Comparison of ENCODE assay signal across 15 mouse cellular contexts in the genomic region with DNA sequence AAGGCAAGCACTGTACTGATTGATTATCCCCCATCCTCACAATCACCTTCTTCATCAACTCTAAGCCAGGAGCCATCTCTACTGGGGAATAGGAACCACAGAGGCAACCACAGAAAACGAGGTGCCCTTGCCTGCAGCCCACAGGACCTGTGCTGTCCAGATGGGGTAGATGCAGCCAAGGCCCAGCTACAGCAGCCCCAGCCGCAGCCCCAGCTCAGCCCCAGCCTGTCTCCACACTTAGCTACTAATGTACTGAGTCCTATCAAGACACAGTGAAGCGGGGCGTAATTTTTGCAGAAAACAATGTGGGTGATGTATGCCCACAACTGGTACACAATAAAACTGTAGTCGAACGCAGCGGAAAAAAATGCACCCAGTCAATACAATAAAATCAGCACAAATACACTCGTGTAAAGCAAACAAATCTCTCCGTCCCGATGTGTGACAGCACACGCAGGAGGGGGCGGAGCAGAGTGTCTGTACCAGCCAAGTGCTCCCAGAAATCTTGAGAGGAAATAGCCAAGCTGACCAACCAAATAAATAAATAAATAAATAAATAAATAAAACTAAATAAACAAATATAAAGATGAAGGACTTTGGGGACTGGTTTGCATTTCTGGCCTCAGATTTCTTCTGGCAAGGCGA. TPM values are rescaled to one million over a fixed set of nuclear protein-coding genes. Genes with fewer than 3 reads are reported as not detected.
A peak's percentile ranks its signal among the peaks of the same experiment; 100 is the strongest.
DNase-seq lines count a peak whose midpoint lies in the region; ATAC-seq lines count a peak whose summit lies in the region.
"Had no signal": no experiment of that assay in that cellular context is flagged by ENCODE, and none has a peak within 500 bp of the region (broad histone marks: within the 10 kb centered on the region; RNA-seq: fewer than 3 reads in every experiment).

No protein-coding gene starts in this region.

- H3K4me2 ChIP-seq in forebrain, embryonic 12.5 days, result 0 out of 2 replicates have a peak overlapping the region, but pooled peaks have one; percentile 6
- H3K4me2 ChIP-seq in forebrain, embryonic 11.5 days (ENCODE audit: low read depth, low read length, severe bottlenecking), result no peak overlapping the region
- no peak overlapping the region for H3K4me2 ChIP-seq in hindbrain, embryonic 11.5 days (replicated peaks; ENCODE audit: low read depth, low read length)
- H3K4me2 ChIP-seq in neural tube, embryonic 13.5 days, result no peak overlapping the region
- no peak overlapping the region for H3K4me2 ChIP-seq in intestine, embryonic 16.5 days (ENCODE audit: low read depth, low read length)
- H3K4me2 ChIP-seq: limb, embryonic 15.5 days had no signal

- H3K27me3 ChIP-seq in forebrain, embryonic 12.5 days, result peaks cover 91% of the 10 kb centered on the region
- peaks cover 27% of the 10 kb centered on the region for H3K27me3 ChIP-seq in forebrain, embryonic 11.5 days (ENCODE audit: control insufficient read depth, insufficient read depth, low read length)
- H3K27me3 ChIP-seq in hindbrain, embryonic 11.5 days (ENCODE audit: control insufficient read depth, insufficient read depth, low read length), result peaks cover 9% of the 10 kb centered on the region
- peaks cover 83% of the 10 kb centered on the region for H3K27me3 ChIP-seq in midbrain, embryonic 10.5 days (ENCODE audit: low read depth, poor library complexity, severe bottlenecking)
- peaks cover 30% of the 10 kb centered on the region for H3K27me3 ChIP-seq in neural tube, embryonic 13.5 days
- no peaks in the 10 kb centered on the region for H3K27me3 ChIP-seq in intestine, embryonic 16.5 days (replicated peaks; ENCODE audit: control insufficient read depth, insufficient read depth, low read length)

- 38% methylated on average over 13 of the region's 13 CpGs for WGBS in forebrain, embryonic 12.5 days
- WGBS in forebrain, embryonic 11.5 days, result 62% methylated on average over 13 of the region's 13 CpGs
- WGBS in hindbrain, embryonic 11.5 days, result 51% methylated on average over 13 of the region's 13 CpGs
- WGBS in midbrain, embryonic 10.5 days, result 70% methylated on average over 13 of the region's 13 CpGs
- 37% methylated on average over 13 of the region's 13 CpGs for WGBS in neural tube, embryonic 13.5 days
- WGBS in intestine, embryonic 16.5 days, result 49% methylated on average over 13 of the region's 13 CpGs

- peaks cover 58% of the 10 kb centered on the region for H3K4me1 ChIP-seq in forebrain, embryonic 12.5 days
- H3K4me1 ChIP-seq in forebrain, embryonic 11.5 days (replicated peaks; ENCODE audit: control insufficient read depth, insufficient read depth, low read length), result peaks cover 9% of the 10 kb centered on the region; the same call in 1 of the 2 replicates
- peaks cover 12% of the 10 kb centered on the region for H3K4me1 ChIP-seq in hindbrain, embryonic 11.5 days (replicated peaks; ENCODE audit: control insufficient read depth, insufficient read depth, low read length)
- peaks cover 50% of the 10 kb centered on the region for H3K4me1 ChIP-seq in midbrain, embryonic 10.5 days
- H3K4me1 ChIP-seq in neural tube, embryonic 13.5 days (replicated peaks), result peaks cover 59% of the 10 kb centered on the region
- H3K4me1 ChIP-seq in intestine, embryonic 16.5 days (ENCODE audit: control insufficient read depth, insufficient read depth, low read length), result no peaks in the 10 kb centered on the region

- no peak overlapping the region for H3K4me3 ChIP-seq in forebrain, embryonic 12.5 days (replicated peaks)
- H3K4me3 ChIP-seq in forebrain, embryonic 11.5 days (ENCODE audit: low read depth, low read length), result no peak overlapping the region
- H3K4me3 ChIP-seq in hindbrain, embryonic 11.5 days (ENCODE audit: low read depth, low read length), result no peak overlapping the region
- no peak overlapping the region for H3K4me3 ChIP-seq in midbrain, embryonic 10.5 days
- no peak overlapping the region for H3K4me3 ChIP-seq in neural tube, embryonic 13.5 days
- H3K4me3 ChIP-seq in intestine, embryonic 16.5 days (ENCODE audit: low read length), result no peak overlapping the region
- H3K4me3 ChIP-seq: limb, embryonic 15.5 days had no signal

- H3K36me3 ChIP-seq in forebrain, embryonic 12.5 days (replicated peaks), result no peaks in the 10 kb centered on the region
- no peaks in the 10 kb centered on the region for H3K36me3 ChIP-seq in forebrain, embryonic 11.5 days (ENCODE audit: control insufficient read depth, insufficient read depth, low read length)
- no peaks in the 10 kb centered on the region for H3K36me3 ChIP-seq in hindbrain, embryonic 11.5 days (ENCODE audit: control insufficient read depth, insufficient read depth, low read length)
- no peaks in the 10 kb centered on the region for H3K36me3 ChIP-seq in midbrain, embryonic 10.5 days
- H3K36me3 ChIP-seq in neural tube, embryonic 13.5 days, result no peaks in the 10 kb centered on the region
- no peaks in the 10 kb centered on the region for H3K36me3 ChIP-seq in intestine, embryonic 16.5 days (ENCODE audit: control insufficient read depth, insufficient read depth, low read length)
- H3K36me3 ChIP-seq: limb, embryonic 15.5 days had no signal

- no peak for DNase-seq in forebrain, embryonic 11.5 days (ENCODE audit: low spot score)
- DNase-seq in hindbrain, embryonic 11.5 days (ENCODE audit: low spot score), result no peak
- no peak for DNase-seq in midbrain, embryonic 10.5 days (ENCODE audit: low spot score)
- DNase-seq in urinary bladder, adult 2 months (ENCODE audit: low spot score), result no peak
- no peak for DNase-seq in ovary, adult 18-20 months (ENCODE audit: low spot score)
- DNase-seq: adrenal gland, adult 2 months; gastrocnemius, postnatal 10 days; heart, adult 18-20 months; kidney, adult 8-10 months; kidney, postnatal 36 days; thymus, adult 2 months had no signal

- no peaks in the 10 kb centered on the region for H3K9me3 ChIP-seq in forebrain, embryonic 12.5 days
- H3K9me3 ChIP-seq in forebrain, embryonic 11.5 days (ENCODE audit: control insufficient read depth, low read length), result no peaks in the 10 kb centered on the region
- no peaks in the 10 kb centered on the region for H3K9me3 ChIP-seq in hindbrain, embryonic 11.5 days (ENCODE audit: control insufficient read depth, low read length)
- no peaks in the 10 kb centered on the region for H3K9me3 ChIP-seq in midbrain, embryonic 10.5 days (replicated peaks)
- no peaks in the 10 kb centered on the region for H3K9me3 ChIP-seq in neural tube, embryonic 13.5 days
- no peaks in the 10 kb centered on the region for H3K9me3 ChIP-seq in intestine, embryonic 16.5 days (ENCODE audit: control insufficient read depth, low read length)
- H3K9me3 ChIP-seq: limb, embryonic 15.5 days had no signal

- H3K9ac ChIP-seq in forebrain, embryonic 12.5 days, result no peak overlapping the region
- H3K9ac ChIP-seq in forebrain, embryonic 11.5 days (ENCODE audit: low read length), result no peak overlapping the region
- H3K9ac ChIP-seq in hindbrain, embryonic 11.5 days (ENCODE audit: low read depth, low read length), result no peak overlapping the region
- H3K9ac ChIP-seq in neural tube, embryonic 13.5 days, result no peak overlapping the region
- no peak overlapping the region for H3K9ac ChIP-seq in intestine, embryonic 16.5 days (ENCODE audit: low read depth, low read length)
- H3K9ac ChIP-seq: limb, embryonic 15.5 days had no signal

- no peak for ATAC-seq in forebrain, embryonic 12.5 days (ENCODE audit: low FRiP score)
- ATAC-seq in forebrain, embryonic 11.5 days (replicated peaks; ENCODE audit: low FRiP score), result no peak
- no peak for ATAC-seq in hindbrain, embryonic 11.5 days (ENCODE audit: low FRiP score)
- no peak for ATAC-seq in neural tube, embryonic 13.5 days (ENCODE audit: low read depth)
- no peak for ATAC-seq in intestine, embryonic 16.5 days

- peak overlapping the region; percentile 63 for H3K27ac ChIP-seq in forebrain, embryonic 12.5 days
- H3K27ac ChIP-seq in forebrain, embryonic 11.5 days (ENCODE audit: low read depth, low read length), result no peak overlapping the region
- peak overlapping the region; percentile 43 for H3K27ac ChIP-seq in hindbrain, embryonic 11.5 days (ENCODE audit: low read depth, low read length)
- H3K27ac ChIP-seq in midbrain, embryonic 10.5 days (replicated peaks), result peak overlapping the region; percentile 47
- peak overlapping the region; percentile 74 for H3K27ac ChIP-seq in neural tube, embryonic 13.5 days (replicated peaks)
- no peak overlapping the region for H3K27ac ChIP-seq in intestine, embryonic 16.5 days (ENCODE audit: low read length)
- H3K27ac ChIP-seq: limb, embryonic 15.5 days had no signal

RNA-seq across cellular contexts. Expression of a gene that starts 44.3 kb away (rescaled TPM):
- 10.5 and 10.7 TPM in 2 replicates for polyA plus RNA-seq in forebrain, embryonic 12.5 days (2016; fragmentation: Nextera tagmentation; extraction: Ambion mirVana)
- 12.3 and 13.7 TPM in 2 replicates for polyA plus RNA-seq in forebrain, embryonic 11.5 days (2014; fragmentation: Nextera tagmentation; extraction: Ambion mirVana)
- 11.2 and 13.3 TPM in 2 replicates for polyA plus RNA-seq in hindbrain, embryonic 11.5 days (2014; fragmentation: Nextera tagmentation; extraction: Ambion mirVana)
- 14.6 and 16.2 TPM in 2 replicates for polyA plus RNA-seq in midbrain, embryonic 10.5 days (2016; fragmentation: Nextera tagmentation; extraction: Ambion mirVana)
- 8.7 and 10.5 TPM in 2 replicates for polyA plus RNA-seq in neural tube, embryonic 13.5 days (2015; fragmentation: Nextera tagmentation; extraction: Ambion mirVana)
- 10.8 and 13.1 TPM in 2 replicates for polyA plus RNA-seq in urinary bladder, adult 2 months (2012; rRNA removed)
- polyA plus RNA-seq in intestine, embryonic 16.5 days (2015; fragmentation: Nextera tagmentation; extraction: Ambion mirVana), result 14.6 and 15.0 TPM in 2 replicates

RNA-seq across cellular contexts. Expression of a gene that starts 53.8 kb away (rescaled TPM):
- 4.8 and 5.8 TPM in 2 replicates for polyA plus RNA-seq in forebrain, embryonic 12.5 days (2016; fragmentation: Nextera tagmentation; extraction: Ambion mirVana)
- 12.6 TPM in 2 replicates for polyA plus RNA-seq in forebrain, embryonic 11.5 days (2014; fragmentation: Nextera tagmentation; extraction: Ambion mirVana)
- 12.4 and 15.2 TPM in 2 replicates for polyA plus RNA-seq in hindbrain, embryonic 11.5 days (2014; fragmentation: Nextera tagmentation; extraction: Ambion mirVana)
- polyA plus RNA-seq in midbrain, embryonic 10.5 days (2016; fragmentation: Nextera tagmentation; extraction: Ambion mirVana), result 12.0 and 12.8 TPM in 2 replicates
- polyA plus RNA-seq in neural tube, embryonic 13.5 days (2015; fragmentation: Nextera tagmentation; extraction: Ambion mirVana), result 7.5 and 7.8 TPM in 2 replicates
- polyA plus RNA-seq in urinary bladder, adult 2 months (2012; rRNA removed), result 13.5 and 15.8 TPM in 2 replicates
- polyA plus RNA-seq in intestine, embryonic 16.5 days (2015; fragmentation: Nextera tagmentation; extraction: Ambion mirVana), result 105 and 126 TPM in 2 replicates

Comparison
In these comparisons a context has a peak if more than half of its experiments do, and no peak if none do; other contexts are left out.
1. H3K27ac ChIP-seq: peak in forebrain, embryonic 12.5 days (single experiment), hindbrain, embryonic 11.5 days (single experiment), midbrain, embryonic 10.5 days (single experiment) and neural tube, embryonic 13.5 days (single experiment); none in forebrain, embryonic 11.5 days (single experiment) and intestine, embryonic 16.5 days (single experiment).